Mouse (Mus musculus) stomach, postnatal 0 days (tissue): ENCODE results near the gene Esrrg. TPM values are rescaled to one million over a fixed set of nuclear protein-coding genes. Genes with fewer than 3 reads are reported as not detected.

Source experiments
- ATAC-seq: fragments of 200-750 bp; cut with Nextera tagmentation; 2 replicates; pipeline ENCODE4 v1.8.0; 2017; ENCODE audit not compliant: low FRiP score, low TSS enrichment
- DNase-seq: peaks from one replicate; pipeline ENCODE4 v3.0.0-alpha.2; 2016; ENCODE audit warnings: low spot score
- H3K27ac ChIP-seq: fragments of 300-500 bp; sonication (generic); replicated peaks from 2 replicates; pipeline ENCODE4 v1.5.1; 2014; ENCODE audit warnings: mild to moderate bottlenecking, control low read depth
- H3K27me3 ChIP-seq: fragments of 300-500 bp; sonication (generic); 2 replicates; pipeline ENCODE4 v1.6.1; 2014; ENCODE audit warnings: low read length; ENCODE audit not compliant: control insufficient read depth, insufficient read depth
- H3K36me3 ChIP-seq: fragments of 300-500 bp; sonication (generic); 2 replicates; pipeline ENCODE4 v1.6.1; 2014; ENCODE audit warnings: low read length, mixed read lengths; ENCODE audit not compliant: control insufficient read depth, insufficient read depth
- H3K4me1 ChIP-seq: fragments of 300-500 bp; sonication (generic); replicated peaks from 2 replicates; pipeline ENCODE4 v1.6.1; 2014; ENCODE audit warnings: antibody characterized with exemption; ENCODE audit not compliant: control insufficient read depth, insufficient read depth
- H3K4me2 ChIP-seq: fragments of 300-500 bp; sonication (generic); replicated peaks from 2 replicates; pipeline ENCODE4 v1.6.1; 2014; ENCODE audit warnings: low read depth, mild to moderate bottlenecking, control low read depth, moderate library complexity
- H3K4me3 ChIP-seq: fragments of 300-500 bp; sonication (generic); 2 replicates; pipeline ENCODE4 v1.5.1; 2014; ENCODE audit warnings: low read depth, low read length, control low read depth
- H3K9ac ChIP-seq: fragments of 300-500 bp; sonication (generic); 2 replicates; pipeline ENCODE4 v1.6.1; 2014; ENCODE audit warnings: mild to moderate bottlenecking, low read length, control low read depth, mixed read lengths
- H3K9me3 ChIP-seq: fragments of 300-500 bp; sonication (generic); 2 replicates; pipeline ENCODE4 v1.6.1; 2016; ENCODE audit warnings: low read length; ENCODE audit not compliant: control insufficient read depth
- CTCF ChIP-seq: IDR thresholded peaks from 2 replicates; pipeline ENCODE4 v1.5.1; 2016; ENCODE audit warnings: antibody characterized with exemption, low read depth, mild to moderate bottlenecking, moderate library complexity
- EP300 ChIP-seq: optimal IDR thresholded peaks from 2 replicates; pipeline ENCODE3; 2016; ENCODE audit warnings: antibody characterized with exemption
- WGBS: fragments of 180-500 bp; shearing (Covaris S2); extraction: QIAGEN DNeasy Blood & Tissue Kit; methylation state at CpG from one replicate; pipeline ENCODE4 v1.1.7; 2014; 5-methylcytosine and 5-hydroxymethylcytosine counted together
- polyA plus RNA-seq: library from polyadenylated mRNA; unstranded; fragments of >200 nt; fragmentation: Nextera tagmentation; extraction: Ambion mirVana; gene quantifications from 2 replicates; pipeline ENCODE4 v1.2.1, GENCODE M21; 2015

Esrrg gene
- polyA plus RNA-seq, 1 experiment from 2014 or later = 7.4 TPM

- H3K9me3 ChIP-seq = no peaks in the 10 kb centered on the region
- H3K4me3 ChIP-seq = no peak overlapping the region
- no peak overlapping the region for H3K4me2 ChIP-seq
- DNase-seq (no peak), ATAC-seq (no peak)
- H3K4me1 ChIP-seq = no peaks in the 10 kb centered on the region
- no peaks in the 10 kb centered on the region for H3K27me3 ChIP-seq
- H3K27ac ChIP-seq = no peak overlapping the region
- no peaks in the 10 kb centered on the region for H3K36me3 ChIP-seq
- WGBS = 80% methylated on average over 10 of the region's 10 CpGs
- TF ChIP-seq CTCF (no peak), EP300 (no peak)
- H3K9ac ChIP-seq = no peak overlapping the region
Measured at GRCm38 (mm10) chr1:187779589-187780178, 171.1 kb downstream of the Esrrg start.

DNA sequence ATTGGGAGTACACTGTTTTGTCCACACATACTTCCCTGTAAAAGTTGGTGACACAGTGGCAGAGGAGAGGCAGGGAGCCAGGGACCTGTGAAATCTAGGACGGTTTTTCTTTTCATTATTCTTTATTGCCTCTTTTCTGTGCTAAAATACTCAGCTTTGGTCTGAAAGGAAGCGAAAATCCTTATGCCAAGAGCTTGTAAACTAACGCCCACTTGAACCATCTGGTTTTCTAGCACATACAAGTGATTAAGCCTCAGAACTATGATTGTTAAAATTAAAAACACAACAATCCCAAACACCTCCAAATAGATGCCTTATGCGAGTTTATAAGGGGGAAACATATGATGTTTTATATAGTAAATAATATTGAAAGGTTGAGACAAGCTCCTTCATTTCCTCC lies 176.6 kb downstream of the Esrrg start:
- Histone ChIP-seq H3K27ac (no peak overlapping the region), H3K9ac (no peak overlapping the region), H3K4me1 (no peaks in the 10 kb centered on the region), H3K4me3 (no peak overlapping the region), H3K9me3 (no peaks in the 10 kb centered on the region), H3K36me3 (no peaks in the 10 kb centered on the region), H3K27me3 (no peaks in the 10 kb centered on the region), H3K4me2 (no peak overlapping the region)
- 75% methylated on average over 4 of the region's 4 CpGs for WGBS
- no peak for DNase-seq
- no peak for ATAC-seq
- TF ChIP-seq CTCF (no peak), EP300 (no peak)

DNA sequence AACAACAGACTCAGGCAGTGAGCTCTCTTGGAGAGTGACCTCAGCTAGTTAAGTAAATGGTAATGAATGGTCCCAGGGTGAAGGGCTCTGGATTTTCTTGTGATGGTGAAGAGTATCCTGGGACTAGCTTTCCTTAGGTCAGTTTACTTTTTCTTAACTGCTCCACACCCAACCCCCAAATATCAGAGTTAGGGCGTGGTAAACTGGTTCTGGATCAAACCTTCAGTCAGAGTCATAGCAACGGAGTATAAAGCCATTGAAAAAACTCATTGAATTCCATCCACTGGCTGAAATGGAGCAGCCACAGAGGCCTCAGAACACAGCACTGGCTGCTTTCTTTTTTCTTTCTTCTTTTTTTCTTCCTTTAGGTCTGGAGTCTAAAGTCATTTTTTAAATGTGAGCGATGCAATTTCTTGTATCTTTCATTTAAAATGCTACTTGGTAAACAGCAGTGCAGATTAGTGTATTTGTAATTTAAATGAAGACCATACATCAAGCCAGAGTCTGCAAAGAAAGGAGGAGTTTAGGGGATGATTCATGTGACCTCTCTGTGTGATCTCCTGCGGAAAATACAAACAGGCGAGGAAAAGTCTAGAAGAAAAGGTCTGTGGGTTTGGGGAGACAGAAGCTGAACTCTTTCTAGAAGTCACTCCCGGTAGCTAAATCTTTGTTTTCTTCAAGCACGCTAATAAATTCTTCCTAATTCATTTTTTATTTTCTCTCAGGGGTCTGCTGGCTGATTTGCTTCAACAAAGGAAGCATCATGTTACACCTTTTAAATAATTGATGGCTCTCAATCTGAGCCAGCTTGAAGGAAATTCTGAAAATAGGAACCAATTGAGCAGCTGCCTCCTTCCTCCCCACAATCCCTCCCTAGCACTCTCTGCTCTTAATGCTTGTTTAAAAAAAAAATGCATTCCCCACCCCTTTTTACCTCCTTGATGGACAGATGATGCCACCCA lies 178.7 kb downstream of the Esrrg start:
- WGBS = 36% methylated on average over 7 of the region's 7 CpGs
- DNase-seq = no peak

DNA sequence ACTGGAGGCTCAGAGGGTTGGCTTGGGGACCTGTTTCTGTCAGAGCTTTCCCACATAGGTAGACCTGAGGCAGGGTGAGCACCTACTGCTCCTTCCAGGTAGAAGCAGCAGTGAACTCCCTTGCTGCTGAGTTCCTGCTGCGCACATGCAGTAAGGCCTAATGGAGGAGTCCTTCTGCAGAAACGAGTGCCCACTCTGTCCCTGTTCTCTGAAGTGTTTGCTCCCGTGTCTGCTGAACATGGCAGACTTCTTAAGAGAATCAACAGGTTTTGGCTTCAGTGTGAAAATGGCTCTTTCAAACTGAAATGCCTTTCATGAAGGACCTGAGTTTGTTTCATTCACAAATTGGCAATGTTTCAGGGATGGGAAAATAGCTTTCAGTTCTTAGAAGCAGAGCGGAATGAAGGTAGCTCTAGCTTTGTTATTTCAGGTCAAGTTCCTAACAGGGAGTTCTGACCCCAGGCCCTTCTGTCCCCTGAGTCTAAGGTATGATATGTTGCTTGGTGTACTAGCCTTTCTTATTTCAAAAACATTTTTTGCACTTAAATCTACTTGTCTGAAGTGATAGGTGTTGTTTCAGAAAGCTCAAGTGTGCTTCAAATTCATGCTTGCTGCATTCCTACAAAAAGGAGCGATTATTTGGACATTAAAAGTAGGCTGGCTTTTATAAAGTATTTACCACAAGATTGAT lies 185.8 kb downstream of the Esrrg start:
- no peaks in the 10 kb centered on the region for H3K27me3 ChIP-seq
- H3K4me1 ChIP-seq = no peaks in the 10 kb centered on the region
- no peak overlapping the region for H3K4me2 ChIP-seq
- ATAC-seq (no peak), DNase-seq (no peak)
- WGBS = 87% methylated on average over 5 of the region's 5 CpGs
- no peak overlapping the region for H3K9ac ChIP-seq
- H3K9me3 ChIP-seq = no peaks in the 10 kb centered on the region
- no peak overlapping the region for H3K4me3 ChIP-seq
- no peaks in the 10 kb centered on the region for H3K36me3 ChIP-seq
- no peak overlapping the region for H3K27ac ChIP-seq
- TF ChIP-seq CTCF (no peak), EP300 (no peak)

More for the DNA sequence above, 178.7 kb downstream of the Esrrg start:
- Histone ChIP-seq H3K4me1 (no peaks in the 10 kb centered on the region), H3K9me3 (no peaks in the 10 kb centered on the region), H3K4me3 (no peak overlapping the region), H3K27me3 (no peaks in the 10 kb centered on the region), H3K27ac (no peak overlapping the region), H3K36me3 (no peaks in the 10 kb centered on the region), H3K9ac (no peak overlapping the region), H3K4me2 (no peak overlapping the region)
- TF ChIP-seq EP300 (no peak), CTCF (no peak)
- ATAC-seq = no peak

- no peak overlapping the region for H3K4me2 ChIP-seq
- ATAC-seq = no peak
- no peaks in the 10 kb centered on the region for H3K9me3 ChIP-seq
- no peak for DNase-seq
- H3K4me3 ChIP-seq = no peak overlapping the region
- TF ChIP-seq CTCF = no peak
- no peak for TF ChIP-seq EP300
- H3K4me1 ChIP-seq = no peaks in the 10 kb centered on the region
- H3K27me3 ChIP-seq = no peaks in the 10 kb centered on the region
- no peak overlapping the region for H3K9ac ChIP-seq
- no peak overlapping the region for H3K27ac ChIP-seq
- 46% methylated on average over 3 of the region's 3 CpGs for WGBS
- H3K36me3 ChIP-seq = no peaks in the 10 kb centered on the region
Measured at GRCm38 (mm10) chr1:187795551-187795950, 187.0 kb downstream of the Esrrg start.
